Comparison of ENCODE assay signal across 11 mouse cellular contexts in the genomic region with DNA sequence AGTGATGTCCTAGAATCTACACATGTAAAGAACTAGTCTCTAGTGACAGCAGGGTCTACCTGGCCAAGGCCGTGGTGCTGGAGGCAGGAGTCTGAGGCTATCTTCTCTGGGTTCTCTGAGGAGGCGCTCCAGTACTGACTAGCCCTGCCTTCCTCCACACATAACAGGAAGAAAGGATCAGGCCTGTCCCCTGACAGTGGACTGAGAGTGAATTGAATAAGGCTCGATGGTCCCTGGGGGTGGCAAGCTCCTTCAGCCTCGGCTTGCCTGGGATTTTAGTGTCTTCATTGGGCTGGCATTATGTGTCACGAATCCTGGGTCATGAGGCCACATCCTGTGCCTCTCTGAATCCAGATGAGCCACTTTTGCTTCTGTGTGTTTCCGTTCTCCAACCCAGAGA. TPM values are rescaled to one million over a fixed set of nuclear protein-coding genes. Genes with fewer than 3 reads are reported as not detected.
DNase-seq lines count a peak whose midpoint lies in the region; ATAC-seq lines count a peak whose summit lies in the region.
"Had no signal": no experiment of that assay in that cellular context is flagged by ENCODE, and none has a peak within 500 bp of the region (broad histone marks: within the 10 kb centered on the region; RNA-seq: fewer than 3 reads in every experiment).

No protein-coding gene starts in this region.

- no peaks in the 10 kb centered on the region for H3K36me3 ChIP-seq in heart, embryonic 10.5 days
- no peaks in the 10 kb centered on the region for H3K36me3 ChIP-seq in kidney, embryonic 16.5 days (ENCODE audit: insufficient read depth, low read length)
- H3K36me3 ChIP-seq in embryonic facial prominence, embryonic 14.5 days (ENCODE audit: control insufficient read depth, insufficient read depth, low read length) = no peaks in the 10 kb centered on the region
- no peaks in the 10 kb centered on the region for H3K36me3 ChIP-seq in liver, embryonic 13.5 days

- peak overlapping the region; percentile 84 for H3K27ac ChIP-seq in heart, embryonic 10.5 days
- peak overlapping the region; percentile 78; the same call in 1 of the 2 replicates for H3K27ac ChIP-seq in kidney, embryonic 16.5 days (ENCODE audit: low read length)
- H3K27ac ChIP-seq in embryonic facial prominence, embryonic 14.5 days (replicated peaks; ENCODE audit: low read depth, low read length) = peak overlapping the region; percentile 82
- H3K27ac ChIP-seq in liver, embryonic 13.5 days = peak overlapping the region; percentile 59

- H3K27me3 ChIP-seq in heart, embryonic 10.5 days (ENCODE audit: insufficient read depth, poor library complexity, severe bottlenecking) = peaks cover 13% of the 10 kb centered on the region; the same call in 1 of the 2 replicates
- H3K27me3 ChIP-seq in kidney, embryonic 16.5 days (ENCODE audit: insufficient read depth, low read length) = no peaks in the 10 kb centered on the region
- no peaks in the 10 kb centered on the region for H3K27me3 ChIP-seq in embryonic facial prominence, embryonic 14.5 days (replicated peaks; ENCODE audit: control insufficient read depth, insufficient read depth, low read length)
- H3K27me3 ChIP-seq in liver, embryonic 13.5 days = 0 out of 2 replicates have a peak, but pooled peaks cover 4% of the 10 kb centered on the region

- 68% methylated on average over 6 of the region's 6 CpGs for WGBS in heart, embryonic 10.5 days
- 56% methylated on average over 6 of the region's 6 CpGs for WGBS in kidney, embryonic 16.5 days
- 49% methylated on average over 6 of the region's 6 CpGs for WGBS in embryonic facial prominence, embryonic 14.5 days
- 67% methylated on average over 6 of the region's 6 CpGs for WGBS in liver, embryonic 13.5 days (ENCODE audit: insufficient replicate concordance)

- peaks cover 84% of the 10 kb centered on the region for H3K4me1 ChIP-seq in heart, embryonic 10.5 days
- H3K4me1 ChIP-seq in kidney, embryonic 16.5 days (ENCODE audit: insufficient read depth, low read length) = peaks cover 50% of the 10 kb centered on the region
- peaks cover 53% of the 10 kb centered on the region for H3K4me1 ChIP-seq in embryonic facial prominence, embryonic 14.5 days (ENCODE audit: control insufficient read depth, insufficient read depth, low read length)
- peaks cover 40% of the 10 kb centered on the region for H3K4me1 ChIP-seq in liver, embryonic 13.5 days (replicated peaks)

- no peak for ATAC-seq in kidney, embryonic 16.5 days (ENCODE audit: low FRiP score, low TSS enrichment)
- ATAC-seq in embryonic facial prominence, embryonic 14.5 days (ENCODE audit: low read depth) = no peak
- 0 out of 2 replicates have a peak, but pooled peaks have one; percentile 3 for ATAC-seq in liver, embryonic 13.5 days (ENCODE audit: low read depth)

- peak overlapping the region; percentile 27; the same call in 1 of the 2 replicates for H3K9ac ChIP-seq in kidney, embryonic 16.5 days (replicated peaks; ENCODE audit: low read length)
- H3K9ac ChIP-seq in embryonic facial prominence, embryonic 14.5 days (ENCODE audit: low read depth, low read length) = no peak overlapping the region
- no peak overlapping the region for H3K9ac ChIP-seq in liver, embryonic 13.5 days

- no peak overlapping the region for H3K4me3 ChIP-seq in heart, embryonic 10.5 days
- no peak overlapping the region for H3K4me3 ChIP-seq in kidney, embryonic 16.5 days (ENCODE audit: low read length)
- H3K4me3 ChIP-seq in embryonic facial prominence, embryonic 14.5 days (ENCODE audit: low read depth, low read length) = no peak overlapping the region
- H3K4me3 ChIP-seq in liver, embryonic 13.5 days (replicated peaks) = no peak overlapping the region

- no peak overlapping the region for H3K4me2 ChIP-seq in kidney, embryonic 16.5 days (replicated peaks; ENCODE audit: low read depth, low read length)
- H3K4me2 ChIP-seq in embryonic facial prominence, embryonic 14.5 days (ENCODE audit: low read depth, low read length) = no peak overlapping the region
- no peak overlapping the region for H3K4me2 ChIP-seq in liver, embryonic 13.5 days

- DNase-seq in heart, embryonic 10.5 days (ENCODE audit: low spot score) = no peak
- no peak for DNase-seq in heart, adult 8-10 months (ENCODE audit: low spot score)
- no peak for DNase-seq in kidney, adult 9 months
- DNase-seq in embryonic facial prominence, embryonic 14.5 days (ENCODE audit: low spot score) = no peak
- DNase-seq in liver, embryonic 13.5 days = no peak
- no peak for DNase-seq in right cerebral cortex, postnatal 25 days
- DNase-seq in left cerebral cortex, adult 11 months (ENCODE audit: low spot score) = no peak
- DNase-seq: thymus, adult 18-20 months had no signal

- no peaks in the 10 kb centered on the region for H3K9me3 ChIP-seq in heart, embryonic 10.5 days
- no peaks in the 10 kb centered on the region for H3K9me3 ChIP-seq in kidney, embryonic 16.5 days (ENCODE audit: low read length)
- no peaks in the 10 kb centered on the region for H3K9me3 ChIP-seq in embryonic facial prominence, embryonic 14.5 days (ENCODE audit: control insufficient read depth, low read length)
- H3K9me3 ChIP-seq in liver, embryonic 13.5 days (replicated peaks) = no peaks in the 10 kb centered on the region

RNA-seq across cellular contexts. Expression of a gene that starts 50.9 kb away (rescaled TPM):
- 56.8 and 345 TPM in 2 replicates for polyA plus RNA-seq in heart, embryonic 10.5 days (2016; fragmentation: Nextera tagmentation; extraction: Ambion mirVana)
- total RNA-seq in heart, adult 8-10 months (2022) = under 1 TPM in 3 of 4 experiments, not detected in 1; 0.23 to 0.69 (median 0.47) TPM
- 91.9 and 111 TPM in 2 replicates for polyA plus RNA-seq in kidney, embryonic 16.5 days (2015; fragmentation: Nextera tagmentation; extraction: Ambion mirVana)
- 918 and 968 TPM in 2 replicates for polyA plus RNA-seq in embryonic facial prominence, embryonic 14.5 days (2014; fragmentation: Nextera tagmentation; extraction: Ambion mirVana)
- polyA plus RNA-seq in liver, embryonic 13.5 days (2015; fragmentation: Nextera tagmentation; extraction: Ambion mirVana) = 470 and 508 TPM in 2 replicates
- total RNA-seq: hematopoietic stem cell, adult 5-6 weeks; liver, adult 2 months had no signal
